Mouse (Mus musculus) liver, embryonic 16.5 days (tissue): ENCODE measurements around the gene Mei1. TPM values are rescaled to one million over a fixed set of nuclear protein-coding genes. Genes with fewer than 3 reads are reported as not detected.

Experiments used
- ATAC-seq: fragments of 200-750 bp; cut with Nextera tagmentation; 2 replicates; pipeline ENCODE4 v1.8.0; 2017; ENCODE audit warnings: low read depth, mild to moderate bottlenecking, moderate number of reproducible peaks, moderate library complexity
- H3K27ac ChIP-seq: fragments of 300-500 bp; sonication (generic); 2 replicates; pipeline ENCODE4 v1.5.1; 2014; ENCODE audit warnings: mild to moderate bottlenecking, low read length
- H3K27me3 ChIP-seq: fragments of 300-500 bp; sonication (generic); 2 replicates; pipeline ENCODE4 v1.6.1; 2014; ENCODE audit warnings: low read depth, low read length, mixed read lengths; ENCODE audit not compliant: control insufficient read depth, insufficient read depth
- H3K36me3 ChIP-seq: fragments of 300-500 bp; sonication (generic); 2 replicates; pipeline ENCODE4 v1.6.1; 2014; ENCODE audit warnings: mild to moderate bottlenecking; ENCODE audit not compliant: control insufficient read depth, insufficient read depth
- H3K4me1 ChIP-seq: fragments of 300-500 bp; sonication (generic); 2 replicates; pipeline ENCODE4 v1.6.1; 2014; ENCODE audit warnings: low read depth, low read length, mixed read lengths; ENCODE audit not compliant: control insufficient read depth
- H3K4me2 ChIP-seq: fragments of 300-500 bp; sonication (generic); 2 replicates; pipeline ENCODE4 v1.6.1; 2014; ENCODE audit warnings: low read depth, low read length, mixed read lengths
- H3K4me3 ChIP-seq: fragments of 300-500 bp; sonication (generic); 2 replicates; pipeline ENCODE4 v1.5.1; 2014; ENCODE audit warnings: low read depth, mild to moderate bottlenecking, low read length
- H3K9ac ChIP-seq: fragments of 300-500 bp; sonication (generic); 2 replicates; pipeline ENCODE4 v1.6.1; 2014; ENCODE audit warnings: low read depth, low read length
- H3K9me3 ChIP-seq: fragments of 300-500 bp; sonication (generic); replicated peaks from 2 replicates; pipeline ENCODE4 v1.6.1; 2016; ENCODE audit warnings: low read length; ENCODE audit not compliant: control insufficient read depth
- WGBS: fragments of 180-500 bp; shearing (Covaris S2); extraction: QIAGEN DNeasy Blood & Tissue Kit; methylation state at CpG from one replicate; pipeline ENCODE4 v1.1.7; 2014; ENCODE audit not compliant: insufficient replicate concordance; 5-methylcytosine and 5-hydroxymethylcytosine counted together
- polyA plus RNA-seq: library from polyadenylated mRNA; unstranded; fragments of >200 nt; fragmentation: Nextera tagmentation; extraction: Ambion mirVana; gene quantifications from 2 replicates; pipeline ENCODE4 v1.2.1, GENCODE M21; 2015

Gene Mei1
- not detected in 2 replicates for polyA plus RNA-seq

GRCm38 (mm10) chr15:82069898-82070297 lies at the start of gene Mei1:
TSS of gene Mei1 (plus strand) at chr15:82069996.
- Histone ChIP-seq H3K9me3 (no peaks in the 10 kb centered on the region), H3K9ac (no peak within 1 kb of the TSS), H3K27ac (no peak within 1 kb of the TSS), H3K4me3 (no peak within 1 kb of the TSS), H3K27me3 (peaks cover 36% of the 10 kb centered on the region), H3K4me1 (no peaks in the 10 kb centered on the region), H3K4me2 (no peak within 1 kb of the TSS), H3K36me3 (no peaks in the 10 kb centered on the region)
- WGBS = 22% methylated on average over 40 of the region's 40 CpGs
- no peak for ATAC-seq

- Histone ChIP-seq H3K9ac (no peak overlapping the region), H3K4me1 (peaks cover 5% of the 10 kb centered on the region), H3K27me3 (no peaks in the 10 kb centered on the region), H3K4me2 (no peak overlapping the region), H3K27ac (no peak overlapping the region), H3K36me3 (peaks cover 36% of the 10 kb centered on the region), H3K9me3 (no peaks in the 10 kb centered on the region), H3K4me3 (no peak overlapping the region)
- ATAC-seq = no peak
- 72% methylated on average over 13 of the region's 13 CpGs for WGBS
Observed at GRCm38 (mm10) chr15:82022535-82023088, 47.2 kb upstream of the Mei1 start.

DNA sequence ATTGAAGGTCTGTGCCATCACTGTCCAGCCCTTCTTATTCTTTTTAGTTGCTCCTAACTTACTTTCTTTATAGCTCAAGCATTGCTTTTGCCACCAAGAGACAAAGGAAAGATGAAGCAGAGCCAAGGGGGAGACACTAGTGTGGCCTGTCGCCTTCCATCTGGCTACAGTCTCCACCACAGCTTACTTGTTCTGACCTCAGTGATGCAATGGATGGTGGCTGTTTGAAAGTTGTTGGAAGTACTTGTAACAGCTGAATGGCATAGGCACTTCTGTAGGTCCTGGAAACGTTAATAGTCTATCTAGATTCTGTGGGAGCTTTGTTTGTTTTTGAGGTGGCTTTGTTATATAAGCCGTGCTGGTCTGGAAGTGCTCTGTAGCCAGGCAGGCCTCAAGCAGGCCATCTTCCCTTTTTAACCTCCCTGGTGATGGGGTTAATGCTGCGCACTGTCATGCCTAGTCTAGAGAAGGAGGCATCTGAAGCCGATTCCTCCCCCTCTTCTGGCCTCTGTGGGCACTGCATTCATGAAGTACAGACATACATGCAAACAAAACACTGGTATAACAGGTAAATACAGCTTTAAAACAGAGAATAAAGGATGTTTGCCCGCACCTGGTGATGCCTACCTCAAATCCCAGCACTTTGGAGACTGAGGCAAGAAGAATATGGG lies 45.7 kb upstream of the Mei1 start:
- no peaks in the 10 kb centered on the region for H3K9me3 ChIP-seq
- H3K4me1 ChIP-seq = peaks cover 2% of the 10 kb centered on the region
- no peak overlapping the region for H3K4me3 ChIP-seq
- peaks cover 34% of the 10 kb centered on the region for H3K36me3 ChIP-seq
- no peak overlapping the region for H3K27ac ChIP-seq
- H3K27me3 ChIP-seq = no peaks in the 10 kb centered on the region
- no peak overlapping the region for H3K9ac ChIP-seq
- H3K4me2 ChIP-seq = no peak overlapping the region
- no peak for ATAC-seq
- WGBS = 76% methylated on average over 6 of the region's 6 CpGs

DNA sequence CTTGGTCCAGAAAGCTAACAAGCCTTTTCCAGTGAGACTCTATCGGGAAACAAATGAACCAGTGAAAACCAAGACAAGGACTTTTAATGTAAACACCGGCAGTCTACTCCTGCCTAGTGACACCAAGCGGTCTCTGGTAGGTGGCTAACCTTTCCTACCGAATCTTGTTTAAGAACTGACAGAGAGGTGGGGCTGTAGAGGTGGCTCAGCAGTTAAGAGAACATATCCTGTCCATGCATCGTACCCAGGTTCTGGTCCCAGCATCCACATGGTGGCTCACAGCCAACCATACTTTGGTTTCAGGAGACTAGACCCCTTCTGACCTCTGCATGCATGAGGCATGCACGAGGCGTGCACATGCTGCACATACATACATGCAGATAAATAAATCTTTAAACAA lies 42.5 kb upstream of the Mei1 start:
- Histone ChIP-seq H3K36me3 (peaks cover 38% of the 10 kb centered on the region), H3K27ac (no peak overlapping the region), H3K4me3 (no peak overlapping the region), H3K27me3 (no peaks in the 10 kb centered on the region), H3K4me1 (no peaks in the 10 kb centered on the region), H3K9ac (no peak overlapping the region), H3K9me3 (no peaks in the 10 kb centered on the region), H3K4me2 (no peak overlapping the region)
- no peak for ATAC-seq
- 81% methylated on average over 7 of the region's 7 CpGs for WGBS

GRCm38 (mm10) chr15:82027726-82028125 lies 42.1 kb upstream of the Mei1 start:
- H3K4me2 ChIP-seq = no peak overlapping the region
- peaks cover 38% of the 10 kb centered on the region for H3K36me3 ChIP-seq
- no peaks in the 10 kb centered on the region for H3K27me3 ChIP-seq
- no peak overlapping the region for H3K4me3 ChIP-seq
- H3K9me3 ChIP-seq = no peaks in the 10 kb centered on the region
- WGBS = 74% methylated on average over 7 of the region's 7 CpGs
- ATAC-seq = no peak
- no peak overlapping the region for H3K9ac ChIP-seq
- no peaks in the 10 kb centered on the region for H3K4me1 ChIP-seq
- H3K27ac ChIP-seq = no peak overlapping the region

GRCm38 (mm10) chr15:82032386-82032785 lies 37.4 kb upstream of the Mei1 start:
- Histone ChIP-seq H3K9me3 (no peaks in the 10 kb centered on the region), H3K4me1 (no peaks in the 10 kb centered on the region), H3K27ac (no peak overlapping the region), H3K4me2 (no peak overlapping the region), H3K9ac (no peak overlapping the region), H3K36me3 (peaks cover 20% of the 10 kb centered on the region), H3K27me3 (no peaks in the 10 kb centered on the region), H3K4me3 (no peak overlapping the region)
- ATAC-seq = no peak
- 81% methylated on average over 7 of the region's 7 CpGs for WGBS

DNA sequence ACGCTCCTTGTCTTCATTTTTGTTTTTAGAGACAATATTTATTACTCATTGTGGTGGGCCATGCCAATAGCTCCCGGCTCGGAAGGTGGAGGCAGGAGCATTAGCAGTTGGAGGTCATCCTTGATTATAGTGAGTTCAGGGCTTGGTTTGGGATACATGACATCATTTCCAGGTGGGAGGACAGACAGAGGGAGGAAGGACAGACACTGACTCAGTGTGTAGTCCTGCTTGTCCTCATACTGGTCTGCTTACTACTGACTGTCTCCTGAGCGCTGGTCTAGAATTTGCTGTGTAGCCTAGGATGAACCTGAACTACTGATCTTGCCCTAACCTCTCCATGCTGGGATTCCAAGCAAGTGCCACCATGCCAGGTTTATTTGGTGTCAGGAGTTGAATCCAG lies 36.0 kb upstream of the Mei1 start, which contains the start of gene Desi1:
Gene Desi1 (minus strand): TSS at position 101 of the 400 bp plus-strand sequence.
- WGBS = 94% methylated on average over 4 of the region's 4 CpGs
- H3K36me3 ChIP-seq = peaks cover 27% of the 10 kb centered on the region
- H3K4me1 ChIP-seq = no peaks in the 10 kb centered on the region

GRCm38 (mm10) chr15:82035904-82036689 lies 33.7 kb upstream of the Mei1 start:
- no peak overlapping the region for H3K4me3 ChIP-seq
- H3K27me3 ChIP-seq = no peaks in the 10 kb centered on the region
- WGBS = 64% methylated on average over 12 of the region's 12 CpGs
- no peak overlapping the region for H3K4me2 ChIP-seq
- ATAC-seq = no peak
- H3K36me3 ChIP-seq = peaks cover 36% of the 10 kb centered on the region
- no peaks in the 10 kb centered on the region; the same call in 1 of the 2 replicates for H3K4me1 ChIP-seq
- no peak overlapping the region for H3K9ac ChIP-seq
- H3K9me3 ChIP-seq = no peaks in the 10 kb centered on the region
- no peak overlapping the region for H3K27ac ChIP-seq

More for the DNA sequence above, 36.0 kb upstream of the Mei1 start, which contains the start of gene Desi1:
- Histone ChIP-seq H3K4me2 (no peak within 1 kb of the TSS), H3K9ac (no peak within 1 kb of the TSS), H3K27ac (no peak within 1 kb of the TSS), H3K4me3 (no peak within 1 kb of the TSS), H3K9me3 (no peaks in the 10 kb centered on the region), H3K27me3 (no peaks in the 10 kb centered on the region)
- no peak for ATAC-seq

GRCm38 (mm10) chr15:82040650-82041049 lies 29.1 kb upstream of the Mei1 start:
- no peaks in the 10 kb centered on the region for H3K9me3 ChIP-seq
- no peak for ATAC-seq
- H3K9ac ChIP-seq = no peak overlapping the region
- no peak overlapping the region for H3K4me3 ChIP-seq
- no peak overlapping the region for H3K4me2 ChIP-seq
- peaks cover 6% of the 10 kb centered on the region for H3K4me1 ChIP-seq
- 94% methylated on average over 1 of the region's 1 CpGs for WGBS
- no peaks in the 10 kb centered on the region for H3K27me3 ChIP-seq
- no peak overlapping the region for H3K27ac ChIP-seq
- H3K36me3 ChIP-seq = peaks cover 47% of the 10 kb centered on the region
